Mouse (Mus musculus) gastrocnemius, postnatal 10 days (tissue): ENCODE results near the gene Dnajc16. TPM values are rescaled to one million over a fixed set of nuclear protein-coding genes. Genes with fewer than 3 reads are reported as not detected.
A peak's percentile ranks its signal among the peaks of the same experiment; 100 is the strongest.
"Not testable (repeated sequence)": the region's sequence is repeated elsewhere in the genome, so short reads cannot be mapped to it uniquely, and the experiment has no call there.

ENCODE experiments used
- DNase-seq: peaks from one replicate; pipeline ENCODE4 v3.0.0; 2021; ENCODE audit warnings: mixed read lengths
- total RNA-seq, 2 experiments: library from RNA; stranded (reverse); gene quantifications; 2 replicates each; pipeline ENCODE4 v1.2.3; 2021

The Dnajc16 gene
- total RNA-seq, 2 experiments from 2014 or later: 8.6 to 9.1 TPM

GRCm38 (mm10) chr4:141796356-141796755 is 5.6 kb upstream of the Dnajc16 start:
- no peak for DNase-seq

GRCm38 (mm10) chr4:141794152-141794535 is 3.4 kb upstream of the Dnajc16 start:
- no peak for DNase-seq

- peak; percentile 98 for DNase-seq
Measured at GRCm38 (mm10) chr4:141793282-141794151, 2.8 kb upstream of the Dnajc16 start, which contains the start of gene Casp9. Gene Casp9 (plus strand): TSS chr4:141793612.

- DNase-seq: no peak
Measured at GRCm38 (mm10) chr4:141792554-141793281, 2.0 kb upstream of the Dnajc16 start.

GRCm38 (mm10) chr4:141791951-141792350 is 1.2 kb upstream of the Dnajc16 start:
- no peak for DNase-seq

GRCm38 (mm10) chr4:141791486-141791885 is 755 bp upstream of the Dnajc16 start:
- DNase-seq: no peak

GRCm38 (mm10) chr4:141789564-141790218 is 1.0 kb downstream of the Dnajc16 start:
- no peak for DNase-seq

GRCm38 (mm10) chr4:141787462-141787861 is 3.3 kb downstream of the Dnajc16 start:
- DNase-seq: no peak

GRCm38 (mm10) chr4:141787046-141787445 is 3.7 kb downstream of the Dnajc16 start:
- DNase-seq: no peak

- no peak for DNase-seq
Measured at GRCm38 (mm10) chr4:141786141-141786540, 4.6 kb downstream of the Dnajc16 start.

GRCm38 (mm10) chr4:141784835-141785234 is 5.9 kb downstream of the Dnajc16 start:
- no peak for DNase-seq

GRCm38 (mm10) chr4:141781201-141781985 is 9.3 kb downstream of the Dnajc16 start:
- DNase-seq: no peak

- DNase-seq: no peak
Measured at GRCm38 (mm10) chr4:141779828-141780227, 10.9 kb downstream of the Dnajc16 start.

- DNase-seq: not testable (repeated sequence)
Measured at GRCm38 (mm10) chr4:141773019-141773418, 17.7 kb downstream of the Dnajc16 start.

GRCm38 (mm10) chr4:141771823-141772222 is 18.9 kb downstream of the Dnajc16 start:
- no peak for DNase-seq

- DNase-seq: no peak
Measured at GRCm38 (mm10) chr4:141769501-141770160, 21.1 kb downstream of the Dnajc16 start.

- peak; percentile 30 for DNase-seq
Measured at GRCm38 (mm10) chr4:141767353-141768036, 23.2 kb downstream of the Dnajc16 start.

GRCm38 (mm10) chr4:141766668-141767352 is 23.9 kb downstream of the Dnajc16 start:
- peak; percentile 31 for DNase-seq

GRCm38 (mm10) chr4:141766316-141766667 is 24.4 kb downstream of the Dnajc16 start:
- DNase-seq: no peak

GRCm38 (mm10) chr4:141765008-141765407 is 25.7 kb downstream of the Dnajc16 start:
- no peak for DNase-seq
